Mouse (Mus musculus): Measurements from ENCODE around the gene Pcyox1.
"Not testable (repeated sequence)": the region's sequence is repeated elsewhere in the genome, so short reads cannot be mapped to it uniquely, and the experiment has no call there.

Pcyox1 gene

GRCm38 (mm10) chr6:86366125-86366852 lies 30.7 kb downstream of the Pcyox1 start:
- DNase-seq (ENCODE audit: low spot score) = no peak

GRCm38 (mm10) chr6:86365371-86366124 lies 31.4 kb downstream of the Pcyox1 start, which contains the start of gene Fam136a:
Gene Fam136a (plus strand): TSS chr6:86365646.
- peak; percentile 83 for DNase-seq (ENCODE audit: low spot score)

DNA sequence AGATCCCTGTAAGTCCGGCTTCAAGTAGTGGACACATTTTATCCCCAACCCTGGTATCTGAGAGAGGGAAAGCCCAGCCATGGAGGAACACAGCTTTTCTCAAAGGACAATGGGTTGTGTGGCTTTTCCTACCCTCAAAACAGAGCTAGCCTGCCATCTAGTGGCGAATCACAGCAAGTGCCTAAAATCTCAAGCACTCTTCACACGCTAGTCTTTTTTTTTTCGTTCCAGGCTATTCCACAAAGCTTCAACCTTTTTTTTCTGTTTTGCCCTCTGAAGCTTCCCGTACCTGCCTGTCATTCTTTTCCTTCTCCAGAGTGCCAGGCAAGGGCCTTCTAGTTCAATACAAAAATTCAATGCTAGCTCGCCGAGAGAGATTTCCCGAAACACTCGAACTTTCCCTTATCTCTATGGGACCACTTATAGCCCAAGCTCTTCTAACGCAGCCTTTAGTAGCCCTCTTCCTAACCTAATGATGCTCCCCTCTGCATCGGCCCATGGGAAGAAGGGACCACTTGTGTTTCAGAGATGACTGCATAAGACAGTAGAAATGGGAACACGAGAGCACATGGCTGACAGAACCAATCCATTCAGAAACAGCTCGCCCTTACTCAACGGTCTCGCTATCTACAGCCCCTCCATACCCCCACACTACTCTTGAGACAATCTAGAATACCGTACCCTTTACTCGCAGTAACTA lies 32.4 kb downstream of the Pcyox1 start:
- peak; percentile 71 for DNase-seq (ENCODE audit: low spot score)

- no peak for DNase-seq (ENCODE audit: low spot score)
Measured at GRCm38 (mm10) chr6:86361373-86361772, 35.6 kb downstream of the Pcyox1 start.

GRCm38 (mm10) chr6:86360691-86361090 lies 36.3 kb downstream of the Pcyox1 start:
- DNase-seq (ENCODE audit: low spot score) = no peak

DNA sequence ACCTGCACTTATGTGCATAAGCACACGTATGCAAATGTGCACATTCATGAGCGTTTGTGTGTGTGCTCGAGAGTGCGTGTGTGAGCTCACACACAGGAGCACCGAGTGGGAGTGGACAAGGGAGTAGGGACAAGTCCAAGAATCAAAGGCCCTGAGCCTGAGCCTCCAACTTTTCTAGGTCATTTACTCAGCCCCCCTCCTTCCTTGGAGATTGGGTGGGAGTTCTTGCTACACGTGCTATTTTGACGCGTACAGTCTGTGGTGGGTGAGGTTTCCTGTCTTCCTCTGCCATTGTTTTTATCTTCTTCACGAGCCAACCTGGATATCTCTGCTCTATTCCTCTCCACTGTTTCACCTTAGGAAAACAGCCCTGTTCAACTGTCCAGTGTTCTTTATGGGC lies 40.0 kb downstream of the Pcyox1 start:
- no peak for DNase-seq (ENCODE audit: low spot score)

- DNase-seq (ENCODE audit: low spot score) = no peak
Measured at GRCm38 (mm10) chr6:86354948-86355347, 42.0 kb downstream of the Pcyox1 start.

GRCm38 (mm10) chr6:86349257-86349656 lies 47.7 kb downstream of the Pcyox1 start:
- DNase-seq (ENCODE audit: low spot score) = no peak

GRCm38 (mm10) chr6:86346063-86346462 lies 50.9 kb downstream of the Pcyox1 start:
- no peak for DNase-seq (ENCODE audit: low spot score)

GRCm38 (mm10) chr6:86343656-86344055 lies 53.3 kb downstream of the Pcyox1 start:
- DNase-seq (ENCODE audit: low spot score) = no peak

- DNase-seq (ENCODE audit: low spot score) = not testable (repeated sequence)
Measured at GRCm38 (mm10) chr6:86336340-86336739, 60.6 kb downstream of the Pcyox1 start.
